Mouse (Mus musculus) Patski (cell line): ENCODE results near the gene Slc46a1. TPM values are rescaled to one million over a fixed set of nuclear protein-coding genes. Genes with fewer than 3 reads are reported as not detected.

ENCODE experiments used
- ATAC-seq: fragments of 100-300 bp; one replicate; pipeline ENCODE4 v1.8.0; 2021
- CTCF ChIA-PET: fragments of 350-600 bp; sonication (Branson Sonifier 250); formaldehyde crosslinking; loops from one replicate; lab custom pipeline; 2022; ENCODE audit warnings: inconsistent platforms; lab: Charles Lee
- POLR2A ChIA-PET: fragments of 350-600 bp; sonication (Branson Sonifier 250); formaldehyde crosslinking; loops from one replicate; lab custom pipeline; 2022; ENCODE audit warnings: antibody characterized with exemption, inconsistent platforms; lab: Charles Lee
- DNase-seq: peaks from one replicate; pipeline ENCODE4 v3.0.0-alpha.2; 2011; ENCODE audit warnings: low read depth, low spot score
- H3K27me3 ChIP-seq: fragments of 371-371 bp; one replicate; pipeline ENCODE4 v1.5.1; 2021
- CTCF ChIP-seq: fragments of 100-300 bp; IDR thresholded peaks from one replicate; pipeline ENCODE4 v1.5.1; 2021
- in situ Hi-C: fragments of 300-500 bp; cut with MboI; formaldehyde crosslinking; loops from 3 replicates; pipeline ENCODE4 v1.11.1; 2018; ENCODE audit warnings: low pct_unique_long_range_greater_than_20kb, mixed read lengths
- polyA plus RNA-seq: library from polyadenylated mRNA; unstranded; gene quantifications from one replicate; pipeline ENCODE4 v1.2.3, GENCODE M21; 2021

Gene Slc46a1
- polyA plus RNA-seq, 1 experiment from 2014 or later = 15.6 TPM

GRCm38 (mm10) chr11:78453675-78454074 lies 11.8 kb upstream of the Slc46a1 start:
- no peak for ATAC-seq
- H3K27me3 ChIP-seq = no peaks in the 10 kb centered on the region
- peak; percentile 99 for TF ChIP-seq CTCF
- ChIA-PET CTCF (interaction anchor here (0.7 to 9.4 kb wide), 17 partner anchors 9 to 108 kb away, joined by 3 to 125 read pairs (median 4); no protein-coding TSS in a partner anchor), POLR2A (no interaction called here)
- in situ Hi-C loops = loop anchor here (5.0 kb wide), 1 partner anchor 96 kb away; no protein-coding TSS in a partner anchor
- DNase-seq = no peak

GRCm38 (mm10) chr11:78454276-78454675 lies 11.2 kb upstream of the Slc46a1 start:
- ChIA-PET CTCF (interaction anchor here (1.0 to 9.4 kb wide), 9 partner anchors 8 to 98 kb away, joined by 4 to 125 read pairs (median 5); partner anchors contain the start of gene Slc46a1), POLR2A (no interaction called here)
- TF ChIP-seq CTCF = no peak
- ATAC-seq (no peak), DNase-seq (no peak)
- H3K27me3 ChIP-seq = no peaks in the 10 kb centered on the region
- in situ Hi-C loops = loop anchor here (5.0 kb wide), 1 partner anchor 97 kb away; no protein-coding TSS in a partner anchor

DNA sequence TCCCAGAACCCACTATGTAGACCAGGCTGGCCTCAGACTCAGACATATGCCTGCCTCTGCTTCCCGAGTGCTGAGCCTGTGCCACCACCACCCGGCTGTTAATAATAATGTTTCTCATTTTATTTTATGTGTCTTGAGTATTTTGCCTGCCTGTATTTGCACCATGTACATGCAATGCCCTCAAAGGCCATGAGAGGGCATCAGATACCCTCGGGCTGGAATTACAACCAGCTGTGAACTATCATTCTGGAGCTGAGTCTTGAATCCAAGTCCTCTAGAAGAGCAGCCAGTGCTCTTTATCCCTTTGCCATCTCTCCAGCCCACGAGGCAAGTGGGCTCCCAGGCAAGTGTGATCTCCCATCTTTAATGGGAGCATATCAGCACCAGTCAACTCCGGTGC lies 10.2 kb upstream of the Slc46a1 start:
- TF ChIP-seq CTCF = peak; percentile 88
- peaks cover 5% of the 10 kb centered on the region for H3K27me3 ChIP-seq
- in situ Hi-C loops = no loop called here
- POLR2A ChIA-PET = interaction anchor here (0.5 to 1.3 kb wide), 2 partner anchors 10 to 297 kb away, joined by 3 to 5 read pairs; partner anchors contain the start of gene Slc46a1
- ATAC-seq (no peak), DNase-seq (no peak)
- CTCF ChIA-PET = interaction anchor here (0.9 to 9.4 kb wide), 11 partner anchors 8 to 99 kb away, joined by 3 to 125 read pairs (median 4); partner anchors contain the start of gene Slc46a1

GRCm38 (mm10) chr11:78458740-78459139 lies 6.8 kb upstream of the Slc46a1 start:
- POLR2A ChIA-PET = no interaction called here
- H3K27me3 ChIP-seq = peaks cover 6% of the 10 kb centered on the region
- CTCF ChIA-PET = no interaction called here
- in situ Hi-C loops = no loop called here
- ATAC-seq = no peak
- TF ChIP-seq CTCF = no peak
- no peak for DNase-seq

DNA sequence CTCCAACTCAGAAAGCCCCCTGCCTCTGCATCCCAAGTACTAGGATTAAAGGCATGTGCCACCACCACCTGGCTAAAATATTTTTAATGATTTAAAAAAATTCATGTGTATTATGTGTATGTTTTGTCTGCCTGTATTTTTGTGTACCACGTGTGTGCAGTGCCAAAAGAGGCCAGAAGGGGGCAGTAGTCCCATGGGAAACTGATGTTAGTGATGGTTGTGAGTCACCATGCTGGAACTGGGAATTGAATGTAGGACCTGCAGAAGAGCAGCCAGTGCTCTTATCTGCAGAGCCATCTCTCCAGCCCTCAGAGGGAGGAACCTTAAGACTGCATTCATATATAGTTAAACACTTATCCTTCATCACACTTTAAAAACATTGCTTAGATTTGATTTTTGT lies 3.6 kb upstream of the Slc46a1 start:
- DNase-seq = no peak
- in situ Hi-C loops = no loop called here
- H3K27me3 ChIP-seq = peaks cover 6% of the 10 kb centered on the region
- CTCF ChIA-PET = interaction anchor here (1.1 to 1.3 kb wide), 2 partner anchors 8 to 14 kb away, joined by 3 to 4 read pairs; no protein-coding TSS in a partner anchor
- no peak for ATAC-seq
- no peak for TF ChIP-seq CTCF
- POLR2A ChIA-PET = no interaction called here

DNA sequence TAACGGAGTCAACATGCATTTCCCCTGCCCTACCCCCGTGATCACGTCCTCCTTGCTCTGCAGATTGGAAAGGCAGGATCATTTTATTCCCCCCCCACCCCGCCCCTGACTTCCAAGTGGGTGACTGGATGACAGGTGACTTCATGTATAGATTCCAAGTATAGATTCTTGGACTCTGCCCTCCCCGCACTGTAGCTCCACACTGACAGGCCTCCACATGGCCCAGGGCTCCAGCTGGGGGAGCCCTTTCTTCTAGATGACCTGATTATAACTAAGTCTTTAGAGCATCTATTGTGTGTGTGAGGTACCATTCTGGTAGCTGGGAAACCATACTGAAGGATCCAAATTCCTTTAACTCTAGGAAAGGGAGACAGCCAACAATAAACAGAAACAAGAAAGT lies 2.8 kb upstream of the Slc46a1 start:
- H3K27me3 ChIP-seq = peaks cover 6% of the 10 kb centered on the region
- ChIA-PET CTCF (interaction anchor here (1.1 to 1.3 kb wide), 2 partner anchors 9 to 14 kb away, joined by 3 to 4 read pairs; no protein-coding TSS in a partner anchor), POLR2A (no interaction called here)
- no peak for TF ChIP-seq CTCF
- ATAC-seq = no peak
- DNase-seq = no peak
- in situ Hi-C loops = no loop called here

DNA sequence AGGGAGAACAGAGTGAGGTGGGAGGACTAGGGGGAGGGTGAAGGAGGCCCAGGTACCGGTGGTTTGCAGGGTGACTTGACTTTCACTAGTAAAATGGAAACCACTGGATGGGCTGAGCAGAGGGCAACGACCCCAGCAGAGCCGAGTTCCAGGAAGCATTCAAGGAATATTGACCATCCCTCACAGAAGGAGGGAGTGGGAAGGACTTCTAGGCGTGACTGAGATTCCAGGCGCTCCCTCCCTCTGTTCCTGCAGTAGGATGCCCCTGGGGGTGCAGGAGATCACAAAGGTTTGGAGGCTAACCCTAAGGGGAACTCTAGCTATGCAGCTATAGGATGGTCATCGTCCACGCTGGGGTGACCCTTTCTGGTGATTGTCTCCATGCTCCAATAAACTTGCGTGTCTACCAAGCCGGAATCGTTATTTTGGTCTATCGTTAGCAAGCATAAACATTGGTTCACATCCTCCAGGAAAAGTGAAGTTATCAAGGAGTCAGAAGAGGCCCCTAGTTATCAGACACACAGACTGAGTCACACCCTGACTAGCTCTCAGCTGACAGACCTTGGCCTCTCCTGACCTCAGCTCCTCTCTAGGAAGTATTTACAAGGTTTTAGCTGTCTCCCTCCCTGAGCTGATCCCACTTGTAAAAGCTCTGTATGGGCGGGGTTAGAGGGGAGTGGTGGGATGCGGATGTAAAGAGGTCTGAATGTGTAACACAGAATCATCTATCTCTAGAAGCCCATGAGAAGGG lies 2.0 kb upstream of the Slc46a1 start:
- DNase-seq (no peak), ATAC-seq (no peak)
- CTCF ChIA-PET = interaction anchor here (0.9 to 1.7 kb wide), 3 partner anchors 8 to 15 kb away, joined by 3 to 9 read pairs (median 3); no protein-coding TSS in a partner anchor
- peaks cover 6% of the 10 kb centered on the region for H3K27me3 ChIP-seq
- no peak for TF ChIP-seq CTCF
- POLR2A ChIA-PET = no interaction called here
- in situ Hi-C loops = no loop called here

DNA sequence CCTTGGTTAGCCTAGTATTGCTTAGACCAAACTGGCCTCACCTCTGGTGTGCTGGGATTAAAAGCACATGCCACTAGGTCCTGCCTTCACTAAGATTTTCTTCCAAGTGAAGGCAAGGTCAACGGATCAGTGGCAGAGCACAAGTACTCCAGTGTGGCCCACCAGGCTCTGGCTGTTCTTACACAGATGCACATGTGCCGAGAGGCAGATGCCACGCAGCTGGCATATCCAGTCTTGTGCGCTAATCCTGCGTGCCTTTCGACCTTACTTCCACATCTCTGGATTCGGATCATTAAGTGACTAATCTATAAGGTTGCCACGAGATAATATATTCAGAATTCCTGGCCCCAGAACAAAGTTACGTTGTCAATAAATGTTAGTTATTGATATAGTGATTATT lies 381 bp upstream of the Slc46a1 start:
- no peak for ATAC-seq
- POLR2A ChIA-PET = interaction anchor here (1.1 to 1.2 kb wide), 3 partner anchors 9 to 38 kb away, joined by 3 to 5 read pairs (median 5); partner anchors contain the start of genes Sarm1 and Sebox

GRCm38 (mm10) chr11:78466242-78466912 lies 880 bp downstream of the Slc46a1 start:
- in situ Hi-C loops = no loop called here
- DNase-seq = no peak
- ATAC-seq = no peak
- no peak for TF ChIP-seq CTCF
- CTCF ChIA-PET = interaction anchor here (1.6 to 1.7 kb wide), 2 partner anchors 10 to 12 kb away, joined by 5 to 8 read pairs; no protein-coding TSS in a partner anchor
- H3K27me3 ChIP-seq = no peaks in the 10 kb centered on the region
- POLR2A ChIA-PET = interaction anchor here (1.1 to 1.2 kb wide), 3 partner anchors 11 to 37 kb away, joined by 3 to 5 read pairs (median 5); partner anchors contain the start of genes Sarm1 and Sebox

More for the DNA sequence above, 381 bp upstream of the Slc46a1 start:
- H3K27me3 ChIP-seq = peaks cover 3% of the 10 kb centered on the region
- CTCF ChIA-PET = interaction anchor here (0.9 to 1.7 kb wide), 5 partner anchors 9 to 23 kb away, joined by 3 to 9 read pairs (median 5); no protein-coding TSS in a partner anchor
- in situ Hi-C loops = no loop called here
- no peak for TF ChIP-seq CTCF
- DNase-seq = no peak

- POLR2A ChIA-PET = no interaction called here
- in situ Hi-C loops = no loop called here
- no peak for TF ChIP-seq CTCF
- no peak for DNase-seq
- ATAC-seq = no peak
- H3K27me3 ChIP-seq = no peaks in the 10 kb centered on the region
- CTCF ChIA-PET = interaction anchor here (1.2 kb wide), 1 partner anchor 11 kb away, joined by 3 read pairs; no protein-coding TSS in a partner anchor
Observed at GRCm38 (mm10) chr11:78467515-78467914, 2.0 kb downstream of the Slc46a1 start.
